7 mouse cellular contexts compared by ENCODE assay signal in genomic region chr16:3884201-3885064, GRCm38 (mm10). TPM values are rescaled to one million over a fixed set of nuclear protein-coding genes. Genes with fewer than 3 reads are reported as not detected.
DNase-seq lines count a peak whose midpoint lies in the region; ATAC-seq lines count a peak whose summit lies in the region.

Zfp597 (minus strand) TSS chr16:3884561.
Gm20695 (plus strand) TSS chr16:3884648.

- H3K4me1 ChIP-seq in embryonic facial prominence, embryonic 10.5 days, result peaks cover 12% of the 10 kb centered on the region
- peaks cover 5% of the 10 kb centered on the region; the same call in 1 of the 2 replicates for H3K4me1 ChIP-seq in limb, embryonic 11.5 days (ENCODE audit: control insufficient read depth, insufficient read depth, low read length)
- peaks cover 14% of the 10 kb centered on the region for H3K4me1 ChIP-seq in midbrain, embryonic 14.5 days (ENCODE audit: control insufficient read depth, insufficient read depth, low read length)

- DNase-seq in adrenal gland, postnatal 10 days, result peak; percentile 97
- peak; percentile 96 for DNase-seq in embryonic facial prominence, embryonic 10.5 days (ENCODE audit: low spot score)
- peak; percentile 99 for DNase-seq in heart, adult 11 months
- peak; percentile 95 for DNase-seq in kidney, adult 18-20 months
- DNase-seq in limb, embryonic 11.5 days (ENCODE audit: low spot score), result peak; percentile 94
- peak; percentile 97 for DNase-seq in midbrain, embryonic 14.5 days
- peak; percentile 90 to 93 for DNase-seq in spleen, adult 18-20 months

- peak within 1 kb of the TSS; percentile 82 for H3K9ac ChIP-seq in limb, embryonic 11.5 days (ENCODE audit: low read length)
- H3K9ac ChIP-seq in midbrain, embryonic 14.5 days (replicated peaks; ENCODE audit: low read length), result peak within 1 kb of the TSS; percentile 88

- H3K4me3 ChIP-seq in embryonic facial prominence, embryonic 10.5 days, result peak within 1 kb of the TSS; percentile 81
- H3K4me3 ChIP-seq in limb, embryonic 11.5 days (ENCODE audit: low read depth, low read length), result peak within 1 kb of the TSS; percentile 84
- H3K4me3 ChIP-seq in midbrain, embryonic 14.5 days (replicated peaks; ENCODE audit: low read depth, low read length), result peak within 1 kb of the TSS; percentile 92

- ATAC-seq in limb, embryonic 11.5 days (ENCODE audit: insufficient number of reproducible peaks, low FRiP score, low TSS enrichment, low read depth), result peak; percentile 97
- ATAC-seq in midbrain, embryonic 14.5 days (ENCODE audit: low FRiP score, low TSS enrichment), result peak; percentile 99

- H3K9me3 ChIP-seq in embryonic facial prominence, embryonic 10.5 days, result no peaks in the 10 kb centered on the region
- no peaks in the 10 kb centered on the region for H3K9me3 ChIP-seq in limb, embryonic 11.5 days (ENCODE audit: control insufficient read depth, low read length)
- H3K9me3 ChIP-seq in midbrain, embryonic 14.5 days (ENCODE audit: control insufficient read depth, low read length), result no peaks in the 10 kb centered on the region

- H3K27ac ChIP-seq in embryonic facial prominence, embryonic 10.5 days (replicated peaks), result peak within 1 kb of the TSS; percentile 92
- H3K27ac ChIP-seq in limb, embryonic 11.5 days (replicated peaks; ENCODE audit: low read depth, low read length), result peak within 1 kb of the TSS; percentile 64
- peak within 1 kb of the TSS; percentile 95 for H3K27ac ChIP-seq in midbrain, embryonic 14.5 days (replicated peaks; ENCODE audit: low read depth, low read length)

- no peaks in the 10 kb centered on the region for H3K27me3 ChIP-seq in embryonic facial prominence, embryonic 10.5 days (replicated peaks; ENCODE audit: low read depth, poor library complexity, severe bottlenecking)
- H3K27me3 ChIP-seq in limb, embryonic 11.5 days (ENCODE audit: control insufficient read depth, insufficient read depth, low read length), result no peaks in the 10 kb centered on the region
- H3K27me3 ChIP-seq in midbrain, embryonic 14.5 days (ENCODE audit: control insufficient read depth, insufficient read depth, low read length), result no peaks in the 10 kb centered on the region

- H3K36me3 ChIP-seq in embryonic facial prominence, embryonic 10.5 days (replicated peaks), result peaks cover 6% of the 10 kb centered on the region
- no peaks in the 10 kb centered on the region for H3K36me3 ChIP-seq in limb, embryonic 11.5 days (ENCODE audit: control insufficient read depth, insufficient read depth, low read length)
- H3K36me3 ChIP-seq in midbrain, embryonic 14.5 days (ENCODE audit: control insufficient read depth, insufficient read depth, low read length), result no peaks in the 10 kb centered on the region

- under 1% methylated on average over 88 of the region's 88 CpGs for WGBS in embryonic facial prominence, embryonic 10.5 days
- under 1% methylated on average over 80 of the region's 88 CpGs for WGBS in limb, embryonic 11.5 days
- under 1% methylated on average over 88 of the region's 88 CpGs for WGBS in midbrain, embryonic 14.5 days

- peak within 1 kb of the TSS; percentile 71 for H3K4me2 ChIP-seq in limb, embryonic 11.5 days (ENCODE audit: low read depth, severe bottlenecking)
- peak within 1 kb of the TSS; percentile 82 for H3K4me2 ChIP-seq in midbrain, embryonic 14.5 days (ENCODE audit: low read length)

RNA-seq across cellular contexts. Expression of gene Zfp597, which starts in this region (rescaled TPM):
- total RNA-seq in adrenal gland, postnatal 10 days (2021), result 10 to 100 TPM; 14.4 to 14.8 TPM
- polyA plus RNA-seq in embryonic facial prominence, embryonic 10.5 days (2016; fragmentation: Nextera tagmentation; extraction: Ambion mirVana), result 4.5 and 5.5 TPM in 2 replicates
- polyA plus RNA-seq in limb, embryonic 11.5 days (2014; fragmentation: Nextera tagmentation; extraction: Ambion mirVana), result 4.5 and 6.1 TPM in 2 replicates
- polyA plus RNA-seq in midbrain, embryonic 14.5 days (2014; fragmentation: Nextera tagmentation; extraction: Ambion mirVana), result 16.2 and 18.5 TPM in 2 replicates

RNA-seq across cellular contexts. Expression of gene Gm20695, which starts in this region (rescaled TPM):
- total RNA-seq in adrenal gland, postnatal 10 days (2021), result 1 to 10 TPM; 1.1 to 1.2 TPM
- polyA plus RNA-seq in embryonic facial prominence, embryonic 10.5 days (2016; fragmentation: Nextera tagmentation; extraction: Ambion mirVana), result 1.4 and 2.6 TPM in 2 replicates
- 1.8 and 3.7 TPM in 2 replicates for polyA plus RNA-seq in limb, embryonic 11.5 days (2014; fragmentation: Nextera tagmentation; extraction: Ambion mirVana)
- polyA plus RNA-seq in midbrain, embryonic 14.5 days (2014; fragmentation: Nextera tagmentation; extraction: Ambion mirVana), result 2.2 and 3.7 TPM in 2 replicates

Comparison
In these comparisons a context has a peak if more than half of its experiments do, and no peak if none do; other contexts are left out.
1. Peak in every context shown above with its lines: DNase-seq, ATAC-seq, H3K4me3 ChIP-seq and H3K27ac ChIP-seq.